Mouse (Mus musculus): ENCODE measurements around the gene 1110032F04Rik.
"Not testable (repeated sequence)": the region's sequence is repeated elsewhere in the genome, so short reads cannot be mapped to it uniquely, and the experiment has no call there.

The 1110032F04Rik gene

DNA sequence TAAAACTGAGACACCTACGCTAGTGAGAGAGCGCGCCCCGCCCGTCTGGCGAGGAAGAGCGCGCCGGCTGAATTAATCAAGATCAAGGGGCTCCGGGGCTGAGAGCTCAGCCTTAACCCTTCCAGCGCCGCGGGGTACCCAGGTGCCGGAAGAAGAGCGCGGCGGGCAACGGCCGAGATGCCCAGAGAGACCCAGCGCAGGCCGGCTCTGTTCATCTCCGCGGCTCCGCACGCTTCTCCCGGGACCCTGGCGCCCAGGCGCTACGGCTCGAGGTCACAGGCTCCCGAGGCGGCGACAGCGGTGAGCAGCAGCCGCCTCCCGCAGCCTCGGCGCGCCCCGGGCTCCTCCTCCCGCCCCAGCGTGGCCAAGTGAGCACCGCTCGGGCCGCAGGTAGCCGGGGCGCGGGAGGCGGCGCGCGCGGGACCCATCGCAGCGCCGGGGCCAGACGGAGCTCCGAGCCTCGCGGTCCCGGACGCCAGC, at the start of gene 1110032F04Rik:
TSS of gene 1110032F04Rik (plus strand) at position 376 of the 480 bp plus-strand sequence.
- DNase-seq (ENCODE audit: low spot score in 2 of 2) = peak in 1 of 2 experiments; percentile 36

DNA sequence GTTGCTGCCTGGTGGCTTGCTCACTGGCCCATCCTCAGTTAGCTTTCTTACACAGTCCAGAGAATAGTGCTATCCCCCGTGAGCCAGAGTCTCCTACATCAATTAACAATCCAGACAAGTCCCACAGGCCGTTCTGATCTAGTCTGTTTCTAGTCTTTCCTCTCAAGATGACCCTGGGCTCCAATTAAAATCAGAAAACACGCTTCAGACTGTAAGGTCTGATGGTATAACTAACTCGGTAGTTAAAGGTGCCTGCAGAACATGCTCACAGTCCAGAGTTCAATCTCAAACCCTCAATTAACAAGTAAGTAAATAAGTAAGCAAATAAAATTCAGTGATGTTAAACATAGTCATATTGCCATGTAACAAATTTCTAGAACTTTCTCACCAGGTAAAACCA, 48.0 kb upstream of the 1110032F04Rik start:
- no peak for DNase-seq (ENCODE audit: low spot score in 2 of 2)

DNA sequence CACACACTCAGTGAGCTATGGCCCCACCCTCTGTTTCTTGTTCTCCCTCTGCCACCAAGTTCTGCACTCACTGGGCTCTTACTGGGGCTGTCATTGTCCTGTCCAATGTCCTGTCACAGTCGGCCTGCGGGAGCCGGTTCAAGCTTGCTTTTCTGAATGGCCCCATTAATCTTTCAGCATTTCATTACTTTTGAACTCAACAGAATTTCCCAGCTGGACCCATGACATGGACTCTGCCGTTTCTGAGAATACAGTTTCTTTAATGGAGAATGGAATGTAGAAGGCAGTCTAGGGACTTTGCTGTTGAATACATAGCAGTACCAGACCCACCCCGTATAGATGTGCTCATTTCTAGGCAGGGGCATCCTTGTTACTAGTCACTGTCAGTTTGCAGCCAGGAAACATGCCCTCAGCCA, 47.5 kb upstream of the 1110032F04Rik start:
- DNase-seq (ENCODE audit: low spot score in 2 of 2) = no peak

DNA sequence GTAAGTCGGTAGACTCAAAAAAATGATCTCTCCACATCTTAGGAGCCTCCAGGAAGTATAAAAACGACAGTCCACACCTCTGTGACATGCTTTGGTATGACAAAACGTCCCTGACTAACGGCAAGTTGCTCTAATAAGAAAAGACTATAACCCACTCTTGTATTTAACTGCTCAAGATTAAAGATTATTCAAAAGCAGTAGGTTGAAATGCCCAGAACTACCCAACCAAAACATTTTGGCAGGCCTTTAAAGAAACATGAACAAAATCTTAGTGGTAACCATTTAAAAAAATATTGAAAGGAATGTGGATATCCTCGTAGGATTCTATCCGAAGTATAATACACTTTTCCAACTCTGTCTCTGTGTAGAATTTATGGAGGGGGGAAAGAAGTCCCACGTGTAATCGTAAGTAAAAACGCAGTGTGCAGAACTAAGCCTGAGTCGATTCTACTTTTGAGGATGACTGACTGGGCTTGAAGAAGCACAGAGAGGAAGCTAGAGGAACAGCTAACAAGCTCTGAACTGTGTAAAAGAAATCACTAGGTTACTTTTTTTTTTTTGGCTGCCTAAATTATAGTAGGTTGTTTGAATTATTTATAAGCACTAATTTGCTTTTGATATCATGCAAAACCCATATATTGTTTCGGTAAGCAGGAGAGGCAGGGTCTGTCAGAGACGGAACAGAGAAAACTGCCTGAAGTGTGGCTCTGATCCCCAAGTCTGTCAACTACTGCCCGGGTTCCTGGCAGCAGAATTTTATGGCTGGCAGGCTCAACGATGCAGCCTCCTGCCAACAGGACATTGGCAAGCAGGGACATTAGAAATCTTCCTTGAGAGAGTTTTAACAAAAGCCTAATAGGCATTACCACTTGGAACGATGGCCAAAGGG, 45.3 kb upstream of the 1110032F04Rik start:
- DNase-seq (ENCODE audit: low spot score in 2 of 2) = peak in 1 of 2 experiments; percentile 15

DNA sequence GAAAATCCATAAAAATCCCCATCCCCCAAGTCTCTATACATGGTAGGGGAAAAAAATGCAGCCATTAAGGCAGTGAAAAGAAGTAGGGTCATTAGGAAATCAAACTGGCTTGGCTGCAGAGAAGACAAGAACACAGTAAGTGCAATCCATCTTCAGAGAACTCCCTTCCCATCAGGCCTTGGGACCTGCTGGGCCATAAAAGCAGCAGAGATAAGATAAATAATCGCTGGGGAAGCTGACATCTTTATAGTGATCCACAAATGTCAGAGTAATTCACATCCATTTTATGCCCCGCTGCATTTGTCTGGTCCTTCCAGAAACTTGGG, 44.7 kb upstream of the 1110032F04Rik start:
- no peak for DNase-seq (ENCODE audit: low spot score in 2 of 2)

DNA sequence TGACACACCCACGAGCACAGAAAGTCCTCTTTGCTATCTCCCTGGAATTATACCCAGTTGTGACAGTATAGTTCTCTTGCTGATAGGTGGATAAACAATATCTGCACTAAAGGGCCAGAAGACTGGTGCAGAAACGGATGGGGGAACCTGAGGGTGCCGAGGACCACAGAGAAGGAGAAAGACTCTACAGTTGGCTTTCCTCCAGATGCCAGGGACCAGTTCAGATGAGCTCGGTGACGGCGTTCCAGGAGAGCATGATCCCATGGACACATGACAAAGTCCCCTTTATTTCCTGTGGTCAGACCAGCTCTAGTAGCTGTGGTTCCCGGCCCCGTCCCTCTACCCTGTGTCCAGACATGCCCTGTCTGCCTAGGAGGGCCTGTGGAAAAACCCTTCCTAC, 44.2 kb upstream of the 1110032F04Rik start:
- DNase-seq (ENCODE audit: low spot score in 2 of 2) = no peak

DNA sequence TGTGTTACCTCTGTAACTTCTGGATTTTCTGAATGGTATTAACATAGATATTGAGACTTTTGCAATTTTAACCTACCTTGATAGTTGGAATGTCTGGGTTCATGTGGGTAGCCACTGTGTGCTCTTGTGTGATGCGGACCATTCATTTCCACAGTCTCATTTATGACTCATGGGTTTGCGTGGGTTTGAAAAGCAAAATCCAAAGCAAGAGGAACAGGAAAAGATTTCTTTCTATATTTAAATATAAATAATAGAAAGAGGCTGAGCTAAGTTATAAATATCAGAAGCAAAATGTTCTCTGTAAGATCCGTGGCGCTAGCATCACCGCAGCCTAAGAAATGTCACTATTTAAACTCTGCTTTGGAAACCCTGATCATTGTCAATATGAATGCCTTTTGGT, 41.7 kb upstream of the 1110032F04Rik start:
- DNase-seq (ENCODE audit: low spot score in 2 of 2) = peak in 1 of 2 experiments; percentile 12

DNA sequence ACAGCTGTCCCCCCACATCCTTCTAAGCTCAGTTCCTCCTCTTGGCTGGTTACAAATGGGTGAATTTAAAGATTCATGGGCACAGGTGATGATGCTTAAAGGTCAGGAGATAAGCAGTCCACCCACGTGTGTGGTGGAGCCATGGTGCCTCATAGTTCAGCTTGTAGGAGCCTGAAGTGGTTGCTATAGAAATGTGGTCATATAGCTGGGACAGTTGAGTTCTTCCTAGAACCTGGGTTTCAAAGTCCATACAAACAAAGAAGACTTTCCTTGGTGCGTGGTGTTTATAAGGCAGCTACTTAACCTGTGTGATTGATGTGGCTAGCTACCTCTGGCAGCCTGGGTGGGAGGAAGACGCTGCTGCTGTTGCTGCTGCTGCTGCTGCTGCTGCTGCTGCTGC, 39.4 kb upstream of the 1110032F04Rik start:
- DNase-seq (ENCODE audit: low spot score in 2 of 2) = no peak

DNA sequence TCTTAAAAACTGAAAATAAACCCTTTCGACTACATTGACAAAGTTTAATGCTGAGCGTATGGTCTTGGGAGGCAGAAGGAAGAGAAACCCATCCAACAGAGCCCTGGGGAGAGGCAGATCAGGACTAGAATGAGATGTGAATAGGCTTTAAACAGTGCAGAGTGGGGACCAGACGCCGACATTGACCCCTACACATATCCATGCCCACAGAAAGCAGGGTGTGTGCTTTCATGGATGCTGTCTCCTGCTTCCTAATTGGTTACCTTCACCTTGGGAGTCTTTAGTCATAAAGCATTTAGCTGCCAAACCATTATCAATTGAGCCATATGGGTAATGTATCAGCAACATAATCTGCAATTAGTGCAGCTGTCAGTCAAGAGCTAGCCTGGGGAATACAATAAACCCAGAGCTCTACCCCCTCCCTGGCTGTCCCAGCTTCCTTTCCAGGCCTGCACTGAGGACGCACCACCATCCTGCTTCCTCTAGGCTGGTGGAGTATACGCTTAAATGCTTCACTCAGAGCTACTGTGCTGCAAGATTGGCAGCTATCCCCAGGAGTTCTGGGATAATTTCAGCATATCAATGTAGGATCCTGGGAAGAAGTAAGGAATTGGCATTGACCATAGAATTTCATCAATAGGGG, 32.4 kb upstream of the 1110032F04Rik start:
- DNase-seq (ENCODE audit: low spot score in 2 of 2) = no peak

DNA sequence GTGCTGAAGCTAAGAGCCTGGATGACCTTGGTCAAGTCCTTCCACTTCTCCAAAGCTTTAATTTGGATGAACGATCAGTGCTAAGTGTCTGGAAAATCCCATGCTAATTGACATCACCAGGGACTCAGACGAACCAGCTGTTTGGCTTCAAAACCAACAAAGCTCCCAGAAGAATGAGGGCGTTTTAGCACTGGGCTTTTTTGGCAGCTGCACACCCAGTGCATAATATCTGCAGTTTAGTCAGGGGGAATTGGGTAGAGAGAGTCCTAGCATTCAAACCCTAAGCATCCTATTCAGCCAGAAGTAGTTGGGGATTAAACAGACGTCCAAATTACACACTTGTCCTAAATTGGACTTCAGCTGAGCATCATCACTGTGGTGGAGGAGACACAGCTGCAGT, 29.2 kb upstream of the 1110032F04Rik start:
- DNase-seq (ENCODE audit: low spot score in 2 of 2) = no peak

DNA sequence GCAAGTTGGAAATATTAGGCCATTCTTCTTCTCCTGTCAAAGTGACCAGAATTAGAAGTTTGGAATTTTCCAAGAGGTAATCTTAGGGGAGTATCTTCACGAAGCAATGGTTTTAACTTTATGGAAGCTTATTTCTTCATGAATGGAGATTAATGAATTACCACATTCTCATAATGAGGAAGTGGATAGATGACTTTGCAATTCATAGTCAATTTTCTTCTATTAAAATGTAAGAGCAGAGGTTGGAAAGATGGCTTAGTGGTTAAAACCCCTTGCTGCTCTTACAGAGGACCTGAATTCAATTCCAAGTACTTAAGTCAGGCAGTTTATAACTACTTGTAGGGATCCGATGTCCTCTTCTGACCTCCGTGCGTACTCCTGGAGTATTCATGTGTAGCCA, 25.4 kb upstream of the 1110032F04Rik start:
- no peak for DNase-seq (ENCODE audit: low spot score in 2 of 2)

DNA sequence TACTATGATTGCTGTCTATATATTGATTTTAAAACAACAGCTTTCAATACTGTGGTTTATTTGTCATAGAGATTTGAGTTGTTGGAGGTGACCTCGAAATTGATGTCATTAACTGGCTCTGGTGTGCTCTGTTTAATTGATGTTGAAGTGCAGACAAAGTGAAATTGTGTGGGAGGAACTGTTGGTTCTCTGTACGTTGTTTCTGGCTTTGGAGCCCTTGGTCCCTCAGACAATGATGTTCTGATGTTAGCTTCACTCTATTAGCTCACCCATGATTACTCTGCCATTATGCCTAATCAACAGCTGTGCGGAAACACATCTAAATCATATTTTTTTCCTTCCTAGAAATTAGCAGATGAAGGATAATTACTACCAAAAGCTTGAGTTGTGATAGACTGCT, 21.1 kb upstream of the 1110032F04Rik start:
- no peak for DNase-seq (ENCODE audit: low spot score in 2 of 2)

DNA sequence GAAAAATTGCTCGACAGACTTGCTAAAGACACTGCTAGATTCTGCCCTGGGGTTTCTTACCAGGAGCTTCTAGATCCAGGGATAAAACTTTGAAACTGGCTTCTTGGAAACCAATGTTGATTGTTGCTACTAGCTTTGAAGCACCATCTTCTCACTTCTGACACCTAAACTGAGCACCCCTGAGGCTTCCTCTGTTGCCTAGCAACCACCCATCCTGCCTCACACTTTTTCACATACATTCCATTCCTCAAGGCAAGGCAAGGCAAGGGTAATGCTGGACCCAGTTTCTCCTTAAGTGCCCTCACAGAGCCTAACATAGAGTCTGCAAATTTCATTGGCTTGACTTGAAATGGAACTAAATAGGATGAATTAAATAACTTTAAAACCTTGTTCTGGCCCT, 17.0 kb upstream of the 1110032F04Rik start:
- DNase-seq (ENCODE audit: low spot score in 2 of 2) = no peak

DNA sequence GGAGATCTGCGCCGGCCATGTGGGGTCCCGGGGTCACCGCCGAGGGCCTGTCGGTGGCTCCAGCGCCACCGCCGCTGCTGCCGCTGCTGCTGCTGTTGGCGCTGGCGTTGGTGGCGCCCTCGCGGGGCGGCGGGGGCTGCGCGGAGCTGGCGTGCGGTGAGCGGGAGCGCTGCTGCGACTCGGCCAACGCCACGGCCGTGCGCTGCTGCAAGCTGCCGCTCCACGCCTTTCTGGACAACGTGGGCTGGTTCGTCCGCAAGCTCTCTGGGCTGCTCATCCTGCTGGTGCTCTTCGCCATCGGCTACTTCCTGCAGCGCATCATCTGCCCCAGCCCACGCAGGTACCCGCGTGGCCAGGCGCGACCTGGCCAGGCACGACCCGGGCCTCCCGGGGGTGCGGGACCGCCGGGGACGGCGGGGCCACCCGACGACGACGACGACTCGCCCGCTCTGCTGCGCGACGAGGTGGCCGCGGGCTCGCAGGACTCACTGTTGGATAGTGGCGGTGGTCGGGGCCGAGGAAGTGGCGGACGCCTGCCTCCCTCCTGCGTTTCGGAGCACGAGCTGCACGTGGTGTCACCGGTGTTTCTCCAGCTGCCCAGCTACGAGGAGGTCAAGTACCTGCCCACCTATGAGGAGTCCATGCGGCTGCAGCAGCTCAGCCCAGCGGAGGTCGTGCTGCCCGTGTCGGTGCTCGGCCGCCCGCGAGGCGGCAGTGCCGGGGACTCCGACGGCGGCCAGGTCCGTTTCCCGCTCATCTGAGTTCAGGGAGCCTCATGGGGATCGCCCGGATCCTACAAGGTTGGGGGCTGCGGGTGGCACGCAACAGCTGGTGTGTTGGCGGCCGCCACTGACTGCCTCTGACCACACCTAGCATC, 543 bp downstream of the 1110032F04Rik start:
- DNase-seq (ENCODE audit: low spot score in 2 of 2) = peak in 1 of 2 experiments; percentile 13

DNA sequence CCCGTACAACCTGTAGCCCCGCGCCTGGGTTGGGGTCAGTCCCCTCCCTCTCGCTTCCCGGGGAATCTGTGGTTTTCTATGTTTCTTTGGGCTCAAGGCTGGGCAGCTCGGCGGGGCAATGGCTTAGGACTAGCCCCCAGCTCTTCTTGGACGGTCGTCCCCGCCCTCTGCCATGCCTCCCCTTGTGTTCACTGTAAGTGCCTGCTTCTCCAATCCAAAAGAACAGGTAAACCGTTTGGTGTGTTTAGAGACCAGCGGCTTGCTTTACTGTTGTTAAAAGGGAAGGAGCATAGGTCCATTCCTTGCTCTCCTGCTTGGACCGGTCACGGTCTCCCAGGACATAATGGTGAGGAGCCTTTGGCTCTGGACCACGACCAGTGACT, 1.2 kb downstream of the 1110032F04Rik start:
- DNase-seq (ENCODE audit: low spot score in 2 of 2) = no peak

DNA sequence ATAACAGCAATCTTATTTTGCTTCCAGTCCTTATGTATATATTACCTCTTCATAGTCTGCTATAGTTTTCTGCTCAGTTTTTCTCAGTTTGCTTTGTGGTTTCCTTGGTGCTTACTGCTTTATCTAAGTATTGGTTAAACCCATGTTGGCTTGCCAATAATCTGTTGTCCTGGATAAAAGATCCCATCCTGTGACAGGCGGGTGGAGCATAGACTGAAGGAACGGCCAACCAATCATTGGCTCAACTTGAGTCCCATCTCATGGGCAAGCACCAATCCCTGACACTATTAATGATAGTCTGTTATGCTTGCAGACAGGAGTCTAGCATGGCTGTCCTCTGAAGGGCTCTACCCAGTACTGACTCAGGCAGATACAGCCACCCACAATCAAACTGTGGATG, 4.7 kb downstream of the 1110032F04Rik start:
- DNase-seq (ENCODE audit: low spot score in 2 of 2) = no peak

DNA sequence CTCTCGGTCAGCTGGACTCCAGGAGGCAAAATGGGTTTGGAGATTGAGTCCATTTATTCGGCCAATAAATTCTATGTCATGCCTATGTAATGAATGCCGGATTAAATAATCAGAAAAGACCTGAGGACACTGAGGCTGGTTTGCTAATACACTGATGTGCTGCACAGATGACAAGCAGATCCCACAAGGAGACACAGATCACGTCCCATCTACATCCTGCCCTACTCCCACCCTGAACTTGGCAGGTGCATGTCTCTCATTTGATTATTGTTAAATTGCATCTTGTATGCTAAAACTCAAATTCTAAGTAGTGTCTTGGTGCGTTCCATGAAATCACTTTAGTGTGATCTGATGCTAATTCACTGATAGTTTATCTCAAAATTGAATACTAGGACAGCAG, 17.5 kb downstream of the 1110032F04Rik start:
- DNase-seq (ENCODE audit: low spot score in 2 of 2) = no peak

DNA sequence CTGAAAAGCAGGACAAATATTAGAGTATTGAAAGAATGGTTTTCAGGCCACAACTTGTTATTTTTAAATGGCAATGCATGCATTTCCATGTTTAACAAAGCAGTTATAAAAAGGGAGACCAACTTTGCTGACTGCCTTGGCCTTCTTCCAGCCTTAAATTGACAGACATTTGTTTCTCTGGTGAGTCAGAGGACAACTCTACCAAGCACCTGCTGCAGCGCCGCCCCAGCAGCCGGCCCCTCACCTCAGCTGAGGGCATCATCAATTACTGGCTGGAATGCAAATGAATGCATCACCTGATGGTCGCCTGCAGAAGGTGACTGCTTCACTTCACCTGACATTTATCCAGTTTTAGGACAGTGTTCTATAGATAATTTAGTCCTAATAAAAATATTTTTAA, 26.0 kb downstream of the 1110032F04Rik start:
- DNase-seq (ENCODE audit: low spot score in 2 of 2) = no peak

DNA sequence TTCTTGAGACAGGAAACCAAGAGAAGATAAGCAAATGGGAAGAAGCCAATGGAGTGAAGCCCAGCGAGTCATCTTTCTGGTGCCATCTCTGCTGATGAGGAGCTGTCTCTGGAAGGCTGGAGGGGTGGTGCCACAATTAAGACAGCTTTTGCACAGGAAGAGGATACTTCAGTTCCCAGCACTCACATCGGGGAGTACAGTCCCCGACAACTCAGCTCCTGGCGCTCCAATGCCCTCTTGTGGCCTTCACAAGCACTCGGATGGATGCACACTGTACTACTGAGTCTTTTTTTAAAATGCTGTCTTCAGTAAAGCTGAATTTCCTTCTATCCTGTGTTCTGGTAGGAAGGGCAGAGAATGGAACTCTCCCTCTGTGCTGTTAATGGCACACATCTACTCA, 27.8 kb downstream of the 1110032F04Rik start:
- no peak for DNase-seq (ENCODE audit: low spot score in 2 of 2)

DNA sequence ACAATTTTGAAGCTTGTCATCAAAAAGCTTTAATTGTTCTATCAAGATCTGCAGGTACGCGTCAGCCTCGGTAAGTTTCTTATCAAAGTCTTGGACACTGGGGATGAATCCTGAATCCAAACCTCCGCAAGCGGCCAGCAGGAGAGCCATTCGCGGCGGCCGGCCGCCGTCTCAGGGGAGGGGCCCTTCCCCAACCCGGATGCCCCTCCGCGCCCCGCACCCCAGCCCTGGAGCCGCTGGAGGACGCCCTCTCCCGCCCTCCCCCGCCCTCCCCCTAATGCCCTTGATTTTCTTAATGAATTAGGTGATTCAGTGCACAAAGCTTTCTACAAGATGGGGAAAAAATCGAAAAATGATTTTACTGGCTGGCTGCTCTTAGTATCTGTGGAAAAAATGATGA, 33.2 kb downstream of the 1110032F04Rik start:
- not testable (repeated sequence) for DNase-seq (ENCODE audit: low spot score in 2 of 2)

DNA sequence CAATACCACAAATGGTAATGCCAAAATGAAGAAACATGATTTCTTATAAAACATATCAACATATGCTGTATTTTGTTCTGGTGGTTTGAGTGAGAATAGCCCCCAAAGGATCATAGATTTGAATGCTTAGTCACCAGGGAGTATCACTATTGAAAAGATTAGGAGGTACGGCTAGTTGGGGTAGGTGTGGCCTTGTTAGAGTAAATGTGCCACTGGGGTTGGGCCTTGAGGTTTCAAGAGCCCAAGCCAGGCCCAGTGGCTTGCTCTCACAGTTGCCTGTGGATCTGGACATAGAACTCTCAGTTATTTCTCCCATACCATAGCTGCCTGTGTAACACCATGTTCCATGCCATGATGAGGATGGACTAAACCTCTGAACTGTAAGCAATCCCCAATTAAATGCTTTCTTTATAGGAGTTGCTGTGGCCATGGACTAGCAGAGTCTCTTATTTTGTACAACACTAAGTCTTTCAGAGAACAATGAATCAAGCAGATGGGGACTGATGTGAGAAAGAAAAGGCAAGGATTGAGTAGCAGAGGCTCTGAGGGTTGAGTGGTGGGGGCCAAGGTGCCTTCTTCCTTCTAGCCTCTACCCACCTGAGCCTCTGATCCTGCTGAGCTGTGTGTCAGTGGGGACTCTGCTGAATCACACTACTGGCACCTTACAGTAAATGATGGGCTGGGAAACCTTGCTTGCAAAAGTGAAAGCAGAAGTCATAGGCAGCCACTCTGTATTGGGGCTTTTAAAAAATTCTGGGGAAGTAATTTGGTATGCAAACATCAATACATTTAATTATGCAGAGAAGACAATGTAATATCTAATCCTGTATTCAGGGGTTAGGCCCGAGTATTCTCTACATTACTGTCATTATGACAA, 35.8 kb downstream of the 1110032F04Rik start:
- no peak for DNase-seq (ENCODE audit: low spot score in 2 of 2)
